In genomic region chr11:97063921-97064295, GRCm38 (mm10) we compare ENCODE assay signal across 10 mouse cellular contexts. TPM values are rescaled to one million over a fixed set of nuclear protein-coding genes. Genes with fewer than 3 reads are reported as not detected.
A peak's percentile ranks its signal among the peaks of the same experiment; 100 is the strongest.
DNase-seq lines count a peak whose midpoint lies in the region; ATAC-seq lines count a peak whose summit lies in the region.
"Had no signal": no experiment of that assay in that cellular context is flagged by ENCODE, and none has a peak within 500 bp of the region (broad histone marks: within the 10 kb centered on the region; RNA-seq: fewer than 3 reads in every experiment).

No protein-coding gene starts in this region.

- no peaks in the 10 kb centered on the region for H3K27me3 ChIP-seq in intestine, embryonic 15.5 days (replicated peaks)
- H3K27me3 ChIP-seq in intestine, embryonic 16.5 days (replicated peaks; ENCODE audit: control insufficient read depth, insufficient read depth, low read length), result no peaks in the 10 kb centered on the region
- no peaks in the 10 kb centered on the region for H3K27me3 ChIP-seq in hindbrain, embryonic 13.5 days
- H3K27me3 ChIP-seq: liver, embryonic 12.5 days had no signal

- H3K4me3 ChIP-seq in intestine, embryonic 15.5 days (replicated peaks), result no peak overlapping the region
- no peak overlapping the region for H3K4me3 ChIP-seq in intestine, embryonic 16.5 days (ENCODE audit: low read length)
- no peak overlapping the region for H3K4me3 ChIP-seq in hindbrain, embryonic 13.5 days
- H3K4me3 ChIP-seq: liver, embryonic 12.5 days had no signal

- H3K4me1 ChIP-seq in intestine, embryonic 15.5 days (replicated peaks), result 0 out of 2 replicates have a peak, but pooled peaks cover 3% of the 10 kb centered on the region
- peaks cover 3% of the 10 kb centered on the region; the same call in 1 of the 2 replicates for H3K4me1 ChIP-seq in intestine, embryonic 16.5 days (ENCODE audit: control insufficient read depth, insufficient read depth, low read length)
- H3K4me1 ChIP-seq in hindbrain, embryonic 13.5 days (replicated peaks), result no peaks in the 10 kb centered on the region

- no peak for ATAC-seq in intestine, embryonic 15.5 days
- ATAC-seq in intestine, embryonic 16.5 days, result no peak
- no peak for ATAC-seq in hindbrain, embryonic 13.5 days (ENCODE audit: low FRiP score)
- ATAC-seq: liver, embryonic 12.5 days had no signal

- WGBS in intestine, embryonic 15.5 days, result 89% methylated on average over 3 of the region's 3 CpGs
- 89% methylated on average over 3 of the region's 3 CpGs for WGBS in intestine, embryonic 16.5 days
- WGBS in hindbrain, embryonic 13.5 days, result 94% methylated on average over 3 of the region's 3 CpGs

- no peak overlapping the region for H3K4me2 ChIP-seq in intestine, embryonic 15.5 days (replicated peaks)
- H3K4me2 ChIP-seq in intestine, embryonic 16.5 days (ENCODE audit: low read depth, low read length), result no peak overlapping the region
- H3K4me2 ChIP-seq in hindbrain, embryonic 13.5 days, result no peak overlapping the region
- H3K4me2 ChIP-seq: liver, embryonic 12.5 days had no signal

- H3K9me3 ChIP-seq in intestine, embryonic 15.5 days, result no peaks in the 10 kb centered on the region
- no peaks in the 10 kb centered on the region for H3K9me3 ChIP-seq in intestine, embryonic 16.5 days (ENCODE audit: control insufficient read depth, low read length)
- H3K9me3 ChIP-seq in hindbrain, embryonic 13.5 days, result no peaks in the 10 kb centered on the region
- H3K9me3 ChIP-seq: liver, embryonic 12.5 days had no signal

- peaks cover 18% of the 10 kb centered on the region for H3K36me3 ChIP-seq in intestine, embryonic 15.5 days
- H3K36me3 ChIP-seq in intestine, embryonic 16.5 days (ENCODE audit: control insufficient read depth, insufficient read depth, low read length), result peaks cover 8% of the 10 kb centered on the region
- peaks cover 72% of the 10 kb centered on the region for H3K36me3 ChIP-seq in hindbrain, embryonic 13.5 days

- H3K9ac ChIP-seq in intestine, embryonic 15.5 days, result no peak overlapping the region
- no peak overlapping the region for H3K9ac ChIP-seq in intestine, embryonic 16.5 days (ENCODE audit: low read depth, low read length)
- H3K9ac ChIP-seq in hindbrain, embryonic 13.5 days, result no peak overlapping the region
- H3K9ac ChIP-seq: liver, embryonic 12.5 days had no signal

- H3K27ac ChIP-seq in intestine, embryonic 15.5 days, result 0 out of 2 replicates have a peak overlapping the region, but pooled peaks have one; percentile 48
- H3K27ac ChIP-seq in intestine, embryonic 16.5 days (ENCODE audit: low read length), result no peak overlapping the region
- H3K27ac ChIP-seq in hindbrain, embryonic 13.5 days, result peak overlapping the region; percentile 25; the same call in 1 of the 2 replicates
- H3K27ac ChIP-seq: liver, embryonic 12.5 days had no signal

- DNase-seq in 416B (ENCODE audit: low read depth) (peak; percentile 16), R1 (ENCODE audit: low read depth, low spot score) (peak; percentile 78)
- DNase-seq in spleen, adult 18-20 months, result no peak
- DNase-seq in urinary bladder, postnatal 10 days (ENCODE audit: low spot score), result no peak
- DNase-seq in lung, postnatal 25 days (ENCODE audit: low spot score), result no peak
- DNase-seq: heart, adult 18-20 months had no signal

RNA-seq across cellular contexts. Expression of gene Osbpl7, which starts 13.5 kb away (rescaled TPM):
- polyA plus RNA-seq in intestine, embryonic 15.5 days (2015; fragmentation: Nextera tagmentation; extraction: Ambion mirVana), result 9.1 and 11.1 TPM in 2 replicates
- polyA plus RNA-seq in intestine, embryonic 16.5 days (2015; fragmentation: Nextera tagmentation; extraction: Ambion mirVana), result 12.4 and 12.6 TPM in 2 replicates
- polyA plus RNA-seq in hindbrain, embryonic 13.5 days (2015; fragmentation: Nextera tagmentation; extraction: Ambion mirVana), result 9.6 and 10.7 TPM in 2 replicates

RNA-seq across cellular contexts. Expression of gene Mrpl10, which starts 22.5 kb away (rescaled TPM):
- polyA plus RNA-seq in intestine, embryonic 15.5 days (2015; fragmentation: Nextera tagmentation; extraction: Ambion mirVana), result 86.9 and 88.7 TPM in 2 replicates
- polyA plus RNA-seq in intestine, embryonic 16.5 days (2015; fragmentation: Nextera tagmentation; extraction: Ambion mirVana), result 85.4 and 93.0 TPM in 2 replicates
- polyA plus RNA-seq in hindbrain, embryonic 13.5 days (2015; fragmentation: Nextera tagmentation; extraction: Ambion mirVana), result 59.4 and 62.0 TPM in 2 replicates

RNA-seq across cellular contexts. Expression of gene Lrrc46, which starts 22.7 kb away (rescaled TPM):
- polyA plus RNA-seq in intestine, embryonic 15.5 days (2015; fragmentation: Nextera tagmentation; extraction: Ambion mirVana), result 0.40 and 0.45 TPM in 2 replicates
- polyA plus RNA-seq in intestine, embryonic 16.5 days (2015; fragmentation: Nextera tagmentation; extraction: Ambion mirVana), result 0.29 and 0.37 TPM in 2 replicates
- 3.2 and 5.6 TPM in 2 replicates for polyA plus RNA-seq in hindbrain, embryonic 13.5 days (2015; fragmentation: Nextera tagmentation; extraction: Ambion mirVana)

RNA-seq across cellular contexts. Expression of gene Scrn2, which starts 34.2 kb away (rescaled TPM):
- 18.1 and 21.9 TPM in 2 replicates for polyA plus RNA-seq in intestine, embryonic 15.5 days (2015; fragmentation: Nextera tagmentation; extraction: Ambion mirVana)
- polyA plus RNA-seq in intestine, embryonic 16.5 days (2015; fragmentation: Nextera tagmentation; extraction: Ambion mirVana), result 25.5 and 26.9 TPM in 2 replicates
- 14.4 and 15.3 TPM in 2 replicates for polyA plus RNA-seq in hindbrain, embryonic 13.5 days (2015; fragmentation: Nextera tagmentation; extraction: Ambion mirVana)

RNA-seq across cellular contexts. Expression of gene Sp6, which starts 50.7 kb away (rescaled TPM):
- 0.29 and 0.30 TPM in 2 replicates for polyA plus RNA-seq in intestine, embryonic 15.5 days (2015; fragmentation: Nextera tagmentation; extraction: Ambion mirVana)
- not detected in 2 replicates for polyA plus RNA-seq in intestine, embryonic 16.5 days (2015; fragmentation: Nextera tagmentation; extraction: Ambion mirVana)
- polyA plus RNA-seq in hindbrain, embryonic 13.5 days (2015; fragmentation: Nextera tagmentation; extraction: Ambion mirVana), result 0.10 and 0.29 TPM in 2 replicates

Comparison
In these comparisons a context has a peak if more than half of its experiments do, and no peak if none do; other contexts are left out.
1. DNase-seq: peak in 416B (single experiment) and R1 (single experiment); none in spleen, adult 18-20 months (0 of 2), urinary bladder, postnatal 10 days (single experiment) and lung, postnatal 25 days (single experiment).